Mouse (Mus musculus): ENCODE results near the gene Cd37.

DNA sequence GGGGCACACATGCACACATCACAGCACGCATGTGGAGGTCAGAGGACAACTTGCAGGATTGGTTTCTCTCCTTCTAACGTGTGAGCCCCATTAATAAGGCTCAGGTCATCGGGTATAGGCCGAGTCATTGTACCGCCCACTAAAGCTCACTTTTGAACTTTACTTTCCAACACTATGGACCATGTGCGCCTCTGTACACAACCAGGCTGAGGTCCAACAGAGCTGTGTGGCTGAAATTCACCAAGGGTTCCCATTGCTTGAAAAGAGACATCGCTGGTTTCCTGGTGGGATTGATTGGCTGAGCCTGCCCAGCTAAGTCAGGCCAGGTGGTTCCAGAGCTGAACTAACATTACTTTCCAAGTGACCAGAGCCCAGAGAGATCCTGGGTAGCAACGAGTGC lies 34.8 kb upstream of the Cd37 start:
- TF ChIP-seq POLR2A (IDR thresholded peaks at IDR 0.05; ENCODE audit: low read depth, low read length) = no peak
- no peak for TF ChIP-seq CTCF (IDR thresholded peaks at IDR 0.05; ENCODE audit: extremely low read depth, insufficient read length, insufficient replicate concordance, low read depth, low read length)

Data from small intestine, adult 2 months (tissue).